Mouse (Mus musculus): ENCODE results near the gene Saxo1. TPM values are rescaled to one million over a fixed set of nuclear protein-coding genes. Genes with fewer than 3 reads are reported as not detected.

Saxo1 gene
- not detected for total RNA-seq (2021)
- long read RNA-seq, experiment 1 = 0 reads
- long read RNA-seq, experiment 2 = 0 reads

GRCm38 (mm10) chr4:86558228-86558627 is at the start of gene Saxo1:
TSS of gene Saxo1 (minus strand) at chr4:86558328.
- intact Hi-C loops (cut with DNase I) = loop anchor here (5.0 to 10.0 kb wide), 2 partner anchors 134 to 533 kb away; no protein-coding TSS in a partner anchor

GRCm38 (mm10) chr4:86591304-86591703 is 33.2 kb upstream of the Saxo1 start:
- DNase-seq = no peak
- intact Hi-C loops (cut with DNase I) = no loop called here

More at GRCm38 (mm10) chr4:86558228-86558627, at the start of gene Saxo1:
- no peak for DNase-seq

GRCm38 (mm10) chr4:86588236-86588635 is 30.1 kb upstream of the Saxo1 start:
- intact Hi-C loops (cut with DNase I) = no loop called here
- no peak for DNase-seq

GRCm38 (mm10) chr4:86580591-86580990 is 22.5 kb upstream of the Saxo1 start:
- intact Hi-C loops (cut with DNase I) = no loop called here
- no peak for DNase-seq

- intact Hi-C loops (cut with DNase I) = no loop called here
- DNase-seq = no peak
Observed at GRCm38 (mm10) chr4:86580056-86580455, 21.9 kb upstream of the Saxo1 start.

GRCm38 (mm10) chr4:86576630-86577225 is 18.6 kb upstream of the Saxo1 start:
- intact Hi-C loops (cut with DNase I) = loop anchor here (5.0 kb wide), 1 partner anchor 76 kb away; no protein-coding TSS in a partner anchor
- DNase-seq = no peak

DNA sequence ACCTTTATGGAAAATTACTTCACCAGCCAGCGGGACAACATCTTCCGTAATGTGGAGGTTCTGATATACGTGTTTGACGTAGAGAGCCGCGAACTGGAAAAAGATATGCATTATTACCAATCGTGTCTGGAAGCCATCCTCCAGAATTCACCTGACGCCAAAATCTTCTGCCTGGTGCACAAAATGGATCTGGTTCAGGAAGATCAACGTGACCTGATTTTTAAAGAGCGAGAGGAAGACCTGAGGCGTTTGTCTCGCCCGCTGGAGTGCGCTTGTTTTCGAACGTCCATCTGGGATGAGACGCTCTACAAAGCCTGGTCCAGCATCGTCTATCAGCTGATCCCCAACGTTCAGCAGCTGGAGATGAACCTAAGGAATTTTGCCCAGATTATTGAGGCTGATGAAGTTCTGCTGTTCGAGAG is 18.0 kb upstream of the Saxo1 start:
- intact Hi-C loops (cut with DNase I) = loop anchor here (5.0 kb wide), 1 partner anchor 76 kb away; no protein-coding TSS in a partner anchor
- DNase-seq = peak; percentile 10 to 23

- intact Hi-C loops (cut with DNase I) = loop anchor here (1.0 to 5.0 kb wide), 2 partner anchors 77 to 120 kb away; no protein-coding TSS in a partner anchor
- DNase-seq = peak; percentile 98
Observed at GRCm38 (mm10) chr4:86575283-86575983, 17.3 kb upstream of the Saxo1 start, which contains the start of gene Rraga. TSS of gene Rraga (plus strand) at chr4:86575668.

GRCm38 (mm10) chr4:86574939-86575282 is 16.8 kb upstream of the Saxo1 start:
- intact Hi-C loops (cut with DNase I) = loop anchor here (1.0 to 5.0 kb wide), 2 partner anchors 77 to 120 kb away; no protein-coding TSS in a partner anchor
- no peak for DNase-seq

- intact Hi-C loops (cut with DNase I) = no loop called here
- DNase-seq = no peak
Observed at GRCm38 (mm10) chr4:86561061-86561460, 2.9 kb upstream of the Saxo1 start.

DNA sequence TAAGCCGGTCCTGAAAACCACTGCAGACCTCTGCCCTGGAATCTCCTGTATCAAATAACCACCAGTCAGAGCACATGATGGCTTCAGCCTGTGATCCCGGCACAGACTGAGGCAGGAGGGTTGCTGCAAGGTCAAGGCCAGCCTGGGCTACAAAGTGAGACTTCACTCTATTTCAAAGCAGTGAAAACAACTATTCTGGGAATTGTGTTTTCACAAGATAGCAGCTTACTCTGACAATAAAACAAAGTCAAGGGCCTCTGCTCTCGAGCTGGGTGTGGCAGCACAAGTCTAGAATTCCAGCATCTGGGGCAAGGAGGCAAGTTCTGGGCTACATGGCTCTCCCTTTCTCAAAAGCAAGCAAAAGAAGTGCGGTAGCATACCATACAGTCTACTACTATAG is 878 bp upstream of the Saxo1 start:
- DNase-seq = no peak
- intact Hi-C loops (cut with DNase I) = loop anchor here (5.0 to 10.0 kb wide), 2 partner anchors 133 to 534 kb away; no protein-coding TSS in a partner anchor

- intact Hi-C loops (cut with DNase I) = loop anchor here (5.0 to 10.0 kb wide), 2 partner anchors 135 to 533 kb away; no protein-coding TSS in a partner anchor
- no peak for DNase-seq
Observed at GRCm38 (mm10) chr4:86557371-86557770, 757 bp downstream of the Saxo1 start.

DNA sequence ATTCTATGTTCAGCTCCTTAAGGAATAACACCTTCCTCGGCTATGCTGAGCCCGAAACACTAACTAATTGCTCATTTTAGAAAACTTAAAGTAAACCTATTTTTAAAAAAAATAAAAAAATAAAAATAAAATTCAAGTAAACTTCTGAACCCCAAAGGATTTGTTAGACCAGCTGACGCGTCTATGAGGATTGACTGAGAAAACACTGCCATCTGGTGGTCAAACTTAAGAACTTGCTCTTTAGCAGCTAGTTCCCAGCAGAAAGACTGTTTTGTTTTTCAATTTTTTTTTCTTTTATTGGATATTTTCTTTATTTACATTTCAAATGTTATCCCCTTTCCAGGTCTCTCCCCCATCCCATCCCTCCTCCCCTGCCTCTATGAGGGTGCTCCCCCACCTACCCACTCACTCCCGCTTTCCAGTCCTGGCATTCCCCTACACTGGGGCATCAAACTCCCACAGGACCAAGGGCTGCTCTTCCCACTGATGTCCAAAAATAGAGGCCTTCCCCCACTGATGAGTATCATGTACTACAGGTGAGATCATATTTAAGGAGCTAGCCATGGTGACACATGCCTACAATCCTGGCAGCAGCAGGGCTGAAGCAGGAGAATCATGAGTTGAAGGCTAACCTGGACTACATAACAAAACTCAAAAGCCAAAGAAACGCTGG is 3.0 kb downstream of the Saxo1 start:
- intact Hi-C loops (cut with DNase I) = loop anchor here (5.0 to 10.0 kb wide), 2 partner anchors 137 to 530 kb away; no protein-coding TSS in a partner anchor
- peak in 1 of 2 experiments; percentile 54 for DNase-seq

DNA sequence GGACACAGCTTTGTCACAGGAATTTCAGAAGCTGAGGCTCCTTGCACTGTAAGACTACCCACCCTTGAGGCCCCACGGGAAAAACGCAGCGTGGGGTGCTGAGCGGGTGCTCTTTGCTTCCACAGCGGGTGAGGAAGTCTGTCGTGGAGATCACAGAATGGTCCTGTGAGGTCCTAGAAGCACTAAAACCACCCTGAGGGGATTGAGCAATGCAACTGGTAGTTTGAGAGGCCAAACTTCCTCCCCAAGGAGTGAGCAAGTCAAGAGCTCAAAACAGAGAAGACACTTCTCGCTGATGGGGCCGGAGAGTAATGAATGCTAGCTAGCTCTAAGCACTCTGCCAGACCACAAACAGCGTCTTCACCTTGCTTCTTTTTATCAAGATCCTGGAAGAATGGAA is 9.8 kb downstream of the Saxo1 start:
- intact Hi-C loops (cut with DNase I) = loop anchor here (5.0 to 10.0 kb wide), 4 partner anchors 154 to 626 kb away; no protein-coding TSS in a partner anchor
- DNase-seq = no peak

- intact Hi-C loops (cut with DNase I) = loop anchor here (5.0 to 10.0 kb wide), 4 partner anchors 151 to 623 kb away; no protein-coding TSS in a partner anchor
- no peak for DNase-seq
Observed at GRCm38 (mm10) chr4:86545615-86546014, 12.5 kb downstream of the Saxo1 start.

- intact Hi-C loops (cut with DNase I) = loop anchor here (10.0 kb wide), 2 partner anchors 149 to 219 kb away; no protein-coding TSS in a partner anchor
- DNase-seq = no peak
Observed at GRCm38 (mm10) chr4:86543999-86544398, 14.1 kb downstream of the Saxo1 start.

DNA sequence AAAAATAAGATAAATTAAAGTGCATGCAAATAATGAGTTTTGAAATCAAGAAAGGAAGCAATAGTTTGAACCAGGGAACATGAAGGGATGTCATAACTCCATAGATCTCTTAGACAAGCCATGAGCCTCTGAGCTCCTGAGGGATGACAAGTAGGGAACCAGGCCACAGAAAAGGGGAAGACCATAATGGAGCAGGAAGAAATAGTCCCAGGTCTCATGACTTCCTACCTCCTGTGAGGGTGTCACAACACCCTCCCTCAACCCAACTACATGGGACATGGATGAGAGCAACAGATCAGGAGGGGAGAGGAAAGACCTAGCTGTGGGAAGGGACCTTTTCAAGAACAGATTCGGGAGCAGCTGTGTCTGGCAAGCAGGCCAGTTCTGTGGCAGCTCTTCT is 16.6 kb downstream of the Saxo1 start:
- intact Hi-C loops (cut with DNase I) = loop anchor here (10.0 kb wide), 2 partner anchors 147 to 217 kb away; no protein-coding TSS in a partner anchor

DNA sequence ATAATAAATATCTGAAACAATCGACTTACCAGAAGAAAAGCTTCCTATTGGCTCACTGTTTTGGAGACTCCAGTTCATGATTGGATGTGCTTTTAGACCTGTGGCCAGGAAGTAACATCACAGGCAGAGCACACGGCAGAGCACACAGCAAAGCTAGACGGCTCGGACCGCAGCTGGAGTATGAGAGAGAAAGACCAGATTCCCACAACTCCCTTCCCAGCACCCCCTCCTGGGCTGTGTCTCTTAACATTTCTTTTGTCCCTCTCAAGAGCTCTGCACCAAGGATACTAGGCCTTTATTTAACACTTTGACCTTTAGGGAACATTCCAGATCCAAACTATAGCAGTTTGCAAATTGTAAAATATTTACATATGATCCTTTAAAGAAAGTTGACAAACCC is 19.2 kb downstream of the Saxo1 start:
- no peak for DNase-seq
- intact Hi-C loops (cut with DNase I) = no loop called here

More for the DNA sequence above, 16.6 kb downstream of the Saxo1 start:
- no peak for DNase-seq

GRCm38 (mm10) chr4:86537972-86538371 is 20.2 kb downstream of the Saxo1 start:
- DNase-seq = peak; percentile 33 to 56
- intact Hi-C loops (cut with DNase I) = no loop called here

- intact Hi-C loops (cut with DNase I) = no loop called here
- peak in 1 of 2 experiments; percentile 29 for DNase-seq
Observed at GRCm38 (mm10) chr4:86534091-86534481, 24.0 kb downstream of the Saxo1 start.

All from heart, postnatal 14 days (tissue).